Mouse (Mus musculus) testis, postnatal 14 days (tissue): ENCODE results near the gene Bpifa5.
"Not testable (repeated sequence)": the region's sequence is repeated elsewhere in the genome, so short reads cannot be mapped to it uniquely, and the experiment has no call there.

Source experiments
- DNase-seq: peaks from one replicate; pipeline ENCODE4 v3.0.0; 2021; ENCODE audit warnings: low spot score

Gene Bpifa5

DNA sequence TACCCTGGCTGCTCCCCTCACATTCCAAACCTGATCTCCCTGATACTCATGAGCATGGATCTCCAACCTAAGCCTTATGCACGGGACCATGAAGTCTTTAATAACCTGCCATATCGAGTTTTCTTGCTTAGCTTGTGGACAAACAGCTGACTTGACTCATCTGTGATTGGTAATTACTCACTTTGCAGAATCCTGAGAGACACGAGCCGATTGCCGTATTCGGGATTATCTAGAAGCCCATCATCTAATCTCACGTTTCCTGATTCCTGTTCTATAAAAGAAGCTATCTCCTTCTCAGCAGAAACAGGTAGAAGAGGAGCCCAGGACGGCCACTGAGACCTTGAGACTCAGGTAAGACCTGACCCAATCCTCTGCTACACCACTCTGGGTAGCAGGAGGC lies at the start of gene Bpifa5:
TSS of gene Bpifa5 (plus strand) at position 301 of the 400 bp plus-strand sequence.
- no peak for DNase-seq

DNA sequence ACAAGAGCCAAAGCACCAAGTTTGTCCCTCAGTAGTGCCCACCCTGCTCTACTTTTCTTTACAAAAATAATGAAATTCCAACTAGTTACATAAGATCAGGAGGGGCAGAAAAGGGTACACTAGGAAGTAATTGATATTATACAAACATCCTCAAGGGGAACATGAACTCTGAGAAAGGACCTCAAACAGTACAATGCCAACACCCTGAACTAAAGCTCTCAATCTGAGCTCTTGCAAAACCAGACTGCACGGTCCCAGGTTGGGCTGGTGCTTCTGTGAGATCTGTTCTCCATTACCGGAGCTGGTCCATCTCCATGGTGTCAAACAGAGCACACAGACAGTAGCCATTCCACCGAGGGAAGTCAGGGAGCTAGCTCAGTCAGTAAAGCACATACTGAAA lies 45.0 kb upstream of the Bpifa5 start:
- DNase-seq = no peak

DNA sequence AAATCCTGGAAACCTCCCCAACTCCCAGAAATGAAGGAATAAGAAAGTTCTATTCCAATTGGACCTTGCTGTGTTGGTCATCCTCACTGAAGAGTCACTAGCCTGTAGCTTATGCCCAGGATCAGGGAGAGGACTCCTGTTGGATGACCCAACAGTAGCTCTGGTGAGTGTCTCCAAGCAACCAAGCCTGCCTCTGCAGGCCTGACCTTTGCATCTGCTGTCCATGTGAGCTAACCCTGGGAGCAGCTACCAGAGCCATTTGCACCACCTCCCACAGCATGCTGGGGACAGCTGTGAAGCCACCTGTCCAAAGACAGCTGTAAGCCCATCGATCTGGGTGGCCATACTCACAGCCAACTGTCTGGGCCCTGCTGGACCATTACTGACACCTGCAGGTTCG lies 32.3 kb upstream of the Bpifa5 start, which contains the start of gene Bpifa3:
TSS of gene Bpifa3 (plus strand) at position 217 of the 400 bp plus-strand sequence.
- no peak for DNase-seq

DNA sequence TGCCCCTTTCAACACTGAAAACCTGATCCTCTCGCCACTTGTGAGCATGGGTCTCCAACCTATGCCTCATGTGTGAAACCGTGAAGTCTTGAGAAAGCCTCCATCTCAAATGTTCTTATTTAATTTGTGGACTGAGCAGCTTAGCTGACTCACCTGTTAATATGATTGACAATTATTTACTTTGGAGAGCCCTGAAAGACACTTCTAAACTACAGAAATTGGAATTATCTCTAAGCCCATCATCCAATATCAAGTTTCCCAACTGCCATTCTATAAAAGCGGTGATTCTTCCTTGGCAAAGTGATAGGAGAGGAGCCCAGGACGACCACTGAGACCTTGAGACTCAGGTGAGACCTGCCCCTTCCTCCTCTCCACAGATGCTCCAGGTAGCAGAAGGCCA lies 19.8 kb upstream of the Bpifa5 start, which contains the start of gene Bpifa1:
TSS of gene Bpifa1 (plus strand) at position 301 of the 400 bp plus-strand sequence.
- no peak for DNase-seq

DNA sequence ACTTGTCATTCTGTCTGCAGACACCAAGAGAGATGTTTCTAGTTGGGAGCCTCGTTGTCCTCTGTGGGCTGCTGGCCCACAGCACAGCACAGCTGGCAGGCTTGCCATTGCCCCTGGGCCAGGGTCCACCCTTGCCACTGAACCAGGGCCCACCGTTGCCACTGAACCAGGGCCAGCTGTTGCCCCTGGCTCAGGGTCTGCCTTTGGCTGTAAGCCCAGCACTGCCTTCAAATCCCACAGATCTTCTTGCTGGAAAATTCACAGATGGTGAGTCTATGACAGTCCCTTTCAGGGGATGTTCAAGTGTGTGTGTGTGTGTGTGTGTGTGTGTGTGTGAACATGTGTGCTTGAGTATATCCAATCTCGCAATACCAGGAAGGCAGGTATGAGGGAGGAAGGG lies 18.7 kb upstream of the Bpifa5 start:
- no peak for DNase-seq

DNA sequence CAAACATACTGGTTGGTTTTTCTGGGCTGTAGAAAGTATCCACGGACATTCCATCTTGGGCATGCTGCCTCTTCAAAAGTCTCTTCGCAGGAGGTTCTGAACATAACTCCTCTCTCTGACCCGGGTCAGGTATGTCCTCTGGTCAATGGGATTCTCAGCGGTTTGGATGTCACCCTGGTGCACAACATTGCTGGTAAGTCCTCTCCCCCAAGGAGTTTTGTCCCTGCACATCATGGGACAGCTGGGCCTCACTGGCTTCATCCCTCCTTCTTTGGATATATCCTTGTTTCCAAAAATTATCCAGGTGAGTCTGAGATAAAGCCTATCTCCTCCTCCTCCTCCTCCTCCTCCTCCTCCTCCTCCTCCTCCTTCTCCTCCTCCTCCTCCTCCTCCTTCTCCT lies 14.9 kb upstream of the Bpifa5 start:
- no peak for DNase-seq

DNA sequence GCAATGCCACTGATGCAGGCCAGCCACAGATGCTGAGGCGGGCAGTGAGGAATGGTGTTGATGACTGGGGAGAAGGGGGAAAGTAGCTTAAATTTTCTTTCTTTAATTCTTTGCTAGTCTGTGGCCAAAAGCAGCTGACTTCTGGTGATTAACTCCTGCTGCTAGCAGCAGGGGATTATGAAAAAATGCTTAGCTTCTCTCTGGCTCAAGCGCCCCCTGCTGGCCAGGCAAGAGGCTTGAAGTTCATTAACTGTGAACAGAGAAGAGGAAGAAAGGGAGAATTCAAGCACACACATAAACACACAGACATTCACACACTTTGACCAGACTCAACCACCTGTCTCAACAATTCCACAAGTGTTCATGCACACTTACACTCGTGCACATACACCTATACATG lies 4.0 kb upstream of the Bpifa5 start:
- no peak for DNase-seq

DNA sequence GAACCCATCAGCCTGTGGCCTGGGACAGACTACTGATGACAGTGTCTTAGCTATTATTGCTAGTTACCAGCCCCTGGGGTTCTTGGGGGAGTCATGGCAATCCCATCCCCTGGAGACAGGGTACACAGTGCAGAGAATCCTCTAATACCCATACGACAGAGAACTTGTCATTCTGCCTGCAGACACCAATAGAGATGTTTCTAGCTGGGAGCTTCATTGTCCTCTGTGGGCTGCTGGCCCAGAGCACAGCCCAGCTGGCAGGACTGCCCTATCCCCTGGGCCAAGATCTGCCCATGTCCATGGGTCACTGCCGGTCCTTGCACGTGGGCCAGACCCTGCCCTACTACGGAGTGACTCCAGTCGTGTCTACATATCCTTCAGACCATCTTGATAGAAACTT lies 899 bp downstream of the Bpifa5 start:
- DNase-seq = no peak

DNA sequence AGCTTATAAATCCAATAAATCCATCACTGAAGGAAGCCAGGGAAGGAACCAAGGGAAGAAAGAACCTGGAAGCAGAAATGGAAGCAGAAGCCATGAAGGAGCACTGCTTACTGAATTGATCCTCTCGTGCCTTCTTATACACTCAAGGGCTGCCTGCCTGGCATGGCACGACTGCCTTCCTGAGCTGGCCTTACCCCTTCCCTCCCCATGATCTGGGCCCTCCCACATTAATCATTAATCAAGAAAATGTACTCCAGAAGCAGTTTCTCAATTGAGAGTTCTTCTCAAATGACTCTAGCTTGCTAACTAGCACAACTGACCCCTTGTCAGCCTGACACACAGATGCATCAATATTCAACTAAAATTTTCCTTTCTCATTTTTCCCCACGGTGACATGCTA lies 6.8 kb downstream of the Bpifa5 start:
- DNase-seq = no peak

DNA sequence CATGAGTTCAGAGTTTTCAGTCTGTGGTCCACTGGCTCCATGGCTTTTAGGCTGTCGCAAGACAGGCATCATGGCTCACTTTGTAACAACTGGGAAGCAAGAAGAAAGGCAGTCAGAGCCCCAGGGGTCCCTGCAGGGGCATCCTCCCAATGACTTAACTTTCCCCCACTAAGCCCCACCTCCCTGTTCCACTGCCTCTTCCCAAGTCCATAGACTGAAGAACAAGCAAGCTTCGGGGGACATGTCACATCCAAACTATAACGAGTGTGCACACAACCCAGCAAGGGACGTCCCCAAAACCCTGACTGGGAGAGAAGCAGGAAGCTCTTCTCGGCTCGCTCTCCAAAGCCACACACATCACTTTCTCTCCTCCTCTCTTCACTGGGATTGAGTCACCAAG lies 9.2 kb downstream of the Bpifa5 start:
- no peak for DNase-seq

DNA sequence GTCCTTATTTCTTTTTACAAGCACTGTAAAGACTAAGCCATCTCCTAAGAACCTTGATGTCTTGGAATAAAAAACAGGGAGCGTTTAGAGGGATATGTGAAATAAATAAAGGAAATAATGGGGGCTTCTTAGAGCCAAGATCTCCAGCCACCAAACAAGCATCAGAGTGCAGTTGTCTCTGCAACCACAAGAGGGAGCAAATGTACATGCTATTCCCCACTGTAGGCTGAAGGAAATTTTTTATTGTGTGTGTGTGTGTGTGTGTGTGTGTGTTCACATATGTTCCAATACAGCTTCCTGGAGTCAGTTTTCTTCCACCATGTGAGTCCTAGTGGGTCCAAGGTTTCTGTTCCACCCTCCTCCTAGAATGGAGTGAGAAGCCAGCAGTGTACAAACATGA lies 10.9 kb downstream of the Bpifa5 start:
- DNase-seq = no peak

DNA sequence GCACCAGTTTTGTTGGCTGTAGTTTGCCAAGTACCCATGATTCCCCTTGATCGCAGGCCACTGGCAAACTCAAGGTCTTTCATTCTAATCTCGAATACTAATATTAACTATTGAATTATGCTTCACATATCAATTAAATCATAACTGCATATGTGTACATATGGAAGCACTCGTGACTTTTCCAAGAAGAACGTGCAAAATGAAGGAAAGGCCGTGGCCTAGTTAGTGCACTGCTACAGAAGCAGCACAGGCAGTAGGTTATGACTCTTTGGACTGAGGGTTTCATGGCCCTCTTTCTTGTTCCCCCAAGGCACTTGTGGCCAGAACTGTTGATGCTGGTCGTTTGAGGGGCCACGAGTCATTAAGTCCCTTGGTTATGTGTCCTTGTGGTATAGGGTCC lies 19.5 kb downstream of the Bpifa5 start:
- DNase-seq = not testable (repeated sequence)

DNA sequence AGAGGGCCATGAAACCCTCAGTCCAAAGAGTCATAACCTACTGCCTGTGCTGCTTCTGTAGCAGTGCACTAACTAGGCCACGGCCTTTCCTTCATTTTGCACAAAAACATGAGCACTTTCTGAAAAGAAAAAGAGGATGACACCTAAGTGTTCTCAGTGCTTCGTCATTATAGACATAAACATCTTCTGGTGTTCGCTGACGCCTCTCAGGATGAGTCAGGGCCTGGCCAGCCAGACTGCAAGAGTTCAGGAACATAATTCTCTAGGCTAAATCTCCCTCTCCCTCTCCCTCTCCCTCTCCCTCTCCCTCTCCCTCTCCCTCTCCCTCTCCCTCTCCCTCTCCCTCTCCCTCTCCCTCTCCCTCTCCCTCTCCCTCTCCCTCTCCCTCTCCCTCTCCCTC lies 20.7 kb downstream of the Bpifa5 start:
- not testable (repeated sequence) for DNase-seq

DNA sequence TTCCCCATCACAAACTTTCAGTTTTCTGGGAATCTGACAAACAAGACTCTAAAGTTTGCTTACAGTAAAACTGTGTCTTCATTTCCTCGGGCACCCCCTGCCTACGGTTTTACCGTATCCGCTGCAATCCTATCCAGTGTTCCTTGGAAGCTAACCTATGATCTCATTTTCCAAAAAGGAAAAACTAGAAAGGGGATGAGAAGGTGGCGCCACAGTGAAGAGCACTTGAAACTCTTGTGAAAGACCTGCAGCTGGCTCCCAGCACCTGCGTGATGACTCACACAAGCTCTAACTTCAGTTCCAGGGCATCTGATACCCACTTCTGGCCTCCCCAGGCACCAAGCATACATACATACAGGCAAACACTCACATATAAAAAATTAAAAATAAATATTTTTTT lies 22.9 kb downstream of the Bpifa5 start:
- no peak for DNase-seq

DNA sequence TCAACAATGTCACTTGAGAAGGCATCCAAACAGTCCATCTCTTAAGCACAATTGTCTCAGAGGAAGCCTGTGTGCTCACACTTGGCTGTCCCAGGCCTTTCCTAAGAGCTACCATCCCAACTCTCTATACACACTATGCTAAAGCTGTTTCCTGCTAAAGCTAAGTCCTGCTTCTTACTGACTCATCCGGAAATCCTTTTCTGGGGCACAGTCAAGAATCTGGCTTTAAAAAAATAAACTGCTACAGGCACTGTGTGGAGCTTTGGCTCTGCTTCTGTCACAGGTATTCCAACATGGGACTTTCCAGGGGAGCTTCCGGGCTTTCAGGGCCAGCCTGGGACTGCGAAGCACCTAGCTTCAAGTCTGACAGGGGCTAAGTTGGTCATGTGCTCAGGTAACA lies 23.3 kb downstream of the Bpifa5 start:
- no peak for DNase-seq

DNA sequence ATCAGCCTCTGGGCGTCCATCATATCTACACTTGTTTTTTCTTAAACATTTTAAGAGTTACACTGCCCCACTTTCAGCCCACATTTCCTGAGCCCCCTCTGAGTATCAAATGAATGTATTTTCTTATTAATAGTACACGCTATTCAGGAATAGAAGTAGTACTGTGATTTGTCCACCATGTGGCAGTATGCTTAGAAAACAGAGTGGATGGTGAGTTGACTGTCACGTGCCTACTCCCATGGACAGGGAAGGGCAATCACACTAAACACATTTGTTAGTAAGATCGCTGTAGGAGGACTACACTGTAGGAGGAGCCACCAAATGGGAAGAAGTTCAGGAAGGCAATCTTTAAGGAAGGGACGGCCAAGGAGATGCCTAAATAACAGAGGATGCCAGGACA lies 25.1 kb downstream of the Bpifa5 start:
- no peak for DNase-seq

DNA sequence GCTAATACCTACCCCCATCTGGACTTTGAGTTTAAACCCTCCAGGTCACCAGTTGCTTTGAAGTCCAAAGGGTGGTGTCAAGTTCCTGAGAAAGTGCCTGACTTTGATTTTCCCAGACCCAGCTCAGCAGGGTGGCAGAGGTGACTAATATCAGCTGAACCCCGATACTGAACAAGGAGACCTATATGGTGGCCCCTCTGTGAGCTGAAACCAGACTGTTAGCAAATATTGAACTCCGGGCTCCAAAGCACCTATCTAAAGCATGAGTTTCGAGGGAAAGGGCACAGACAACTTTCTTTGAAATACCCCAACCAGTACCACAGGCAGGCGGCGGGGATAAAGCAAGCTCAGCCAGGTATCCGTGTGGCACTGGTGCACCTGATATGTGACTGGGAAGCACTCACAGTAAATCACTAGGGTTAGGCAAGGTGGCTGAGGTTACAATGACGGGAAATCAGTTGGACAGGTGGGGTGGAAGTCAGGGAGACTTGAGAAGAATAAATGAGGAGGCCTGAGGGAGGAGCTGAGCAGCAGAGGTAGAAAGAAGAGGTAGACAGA lies 27.5 kb downstream of the Bpifa5 start:
- DNase-seq = no peak

DNA sequence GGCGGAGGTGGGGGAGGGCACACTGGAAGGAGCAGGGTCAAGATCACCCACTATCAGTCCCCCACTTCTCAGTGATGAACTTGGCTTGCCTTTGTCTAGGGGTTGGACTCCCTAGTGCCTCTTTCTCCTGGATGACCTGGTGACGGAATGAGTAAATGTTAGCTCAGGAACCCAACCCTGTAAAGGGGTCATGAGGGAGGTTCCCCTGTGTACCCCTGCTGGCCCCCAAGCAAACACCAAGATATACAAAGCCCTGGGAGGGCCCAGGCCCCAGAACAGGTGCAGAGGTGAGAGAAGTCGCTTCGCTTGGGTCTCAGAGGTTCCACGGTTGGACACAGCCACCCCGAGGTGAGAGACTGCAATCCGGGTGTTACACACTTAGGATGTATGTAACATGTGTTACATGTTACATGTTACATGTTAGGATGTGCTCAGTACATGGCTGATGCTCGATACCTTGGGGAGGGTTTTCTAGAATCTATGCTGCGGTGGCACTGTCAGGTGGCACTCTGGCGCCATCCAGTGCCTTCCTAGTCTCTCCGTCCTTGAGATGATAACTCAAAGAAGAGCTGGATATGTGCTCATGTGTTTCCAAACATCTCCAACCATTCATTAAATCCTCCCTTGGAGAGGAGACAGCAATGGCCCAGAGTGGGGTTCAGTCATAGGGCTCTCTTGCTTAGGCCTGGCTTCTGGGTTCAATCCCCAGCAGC lies 28.3 kb downstream of the Bpifa5 start, which contains the start of gene Bpifb1:
TSS of gene Bpifb1 (plus strand) at position 273 of the 713 bp plus-strand sequence.
- no peak for DNase-seq

DNA sequence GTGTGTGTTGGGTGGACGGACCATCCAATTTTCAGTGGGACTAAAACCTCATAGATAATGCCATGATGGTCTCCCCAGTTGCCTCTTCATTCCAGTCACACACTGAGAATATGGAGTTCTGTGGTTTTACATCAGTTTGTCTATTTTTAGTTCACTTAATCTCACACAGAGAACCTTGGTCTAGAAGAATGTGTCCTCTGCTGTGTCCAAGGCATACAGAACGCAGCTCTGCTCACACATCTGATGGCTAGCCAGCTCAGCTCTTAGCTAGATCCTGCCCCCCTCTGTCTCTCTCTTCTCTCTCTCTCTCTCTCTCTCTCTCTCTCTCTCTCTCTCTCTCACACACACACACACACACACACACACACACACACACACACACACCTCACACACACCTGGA lies 29.7 kb downstream of the Bpifa5 start:
- DNase-seq = no peak

DNA sequence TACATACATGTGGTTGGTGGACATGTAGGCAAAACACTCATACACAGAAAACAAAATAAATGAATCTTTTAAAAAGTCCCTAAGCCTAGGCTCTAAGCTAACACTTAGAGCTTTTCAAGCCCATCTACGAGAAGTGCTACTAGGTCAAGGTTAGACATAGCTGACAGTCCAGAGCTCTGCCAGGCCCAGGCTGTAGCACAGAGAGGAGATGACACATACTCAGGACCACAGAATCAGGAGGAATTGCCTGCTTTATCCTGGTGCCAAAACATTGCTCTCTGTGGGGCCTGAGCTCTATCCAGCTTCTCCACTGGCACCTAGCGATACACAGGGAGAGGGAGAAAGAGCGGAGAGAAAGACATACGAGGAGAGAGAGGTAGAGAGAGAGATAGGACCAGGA lies 30.7 kb downstream of the Bpifa5 start:
- DNase-seq = no peak

DNA sequence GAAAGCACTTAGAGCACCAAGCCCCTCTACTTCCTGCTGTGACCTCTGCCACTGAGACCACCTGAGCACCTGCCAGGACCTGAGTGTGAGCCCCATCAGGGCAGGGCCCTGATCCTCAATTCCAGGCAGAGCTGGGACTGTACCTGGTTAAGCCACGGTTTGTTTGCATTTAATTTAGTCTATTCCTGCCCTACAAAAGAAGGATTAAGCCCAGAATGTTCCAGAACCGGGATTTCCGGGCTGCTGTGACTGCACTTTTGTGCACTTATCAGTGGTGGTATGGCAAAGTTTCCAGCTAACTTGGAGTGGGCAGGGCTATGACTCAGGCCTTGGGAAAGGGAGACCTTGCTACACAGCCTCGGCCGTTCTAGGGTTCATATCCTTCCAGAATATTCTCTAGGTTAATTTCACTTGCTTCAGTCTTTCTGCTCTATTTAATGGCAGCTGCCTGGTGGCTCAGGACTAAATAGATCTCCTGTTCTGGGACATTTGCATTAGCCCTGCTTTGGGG lies 31.6 kb downstream of the Bpifa5 start:
- DNase-seq = no peak

DNA sequence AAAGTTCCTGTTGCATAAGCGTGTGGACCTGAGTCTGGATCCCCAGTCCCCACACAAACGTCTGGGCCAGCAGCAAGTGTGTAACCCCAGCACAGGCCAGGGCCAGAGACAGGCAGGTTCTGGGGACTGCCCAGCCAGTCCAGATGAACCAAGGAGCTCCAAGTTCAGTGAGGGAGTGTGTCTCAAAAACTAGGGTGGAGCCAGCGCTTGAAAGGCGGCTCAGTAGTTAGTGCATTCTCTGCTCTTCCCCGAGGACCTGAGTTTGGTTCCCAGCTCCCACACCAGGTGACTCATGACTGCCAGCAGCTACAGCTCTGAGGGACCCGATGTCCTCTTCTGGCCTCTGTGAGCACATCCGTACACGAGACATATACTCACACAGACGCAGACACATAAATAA lies 34.6 kb downstream of the Bpifa5 start:
- no peak for DNase-seq

DNA sequence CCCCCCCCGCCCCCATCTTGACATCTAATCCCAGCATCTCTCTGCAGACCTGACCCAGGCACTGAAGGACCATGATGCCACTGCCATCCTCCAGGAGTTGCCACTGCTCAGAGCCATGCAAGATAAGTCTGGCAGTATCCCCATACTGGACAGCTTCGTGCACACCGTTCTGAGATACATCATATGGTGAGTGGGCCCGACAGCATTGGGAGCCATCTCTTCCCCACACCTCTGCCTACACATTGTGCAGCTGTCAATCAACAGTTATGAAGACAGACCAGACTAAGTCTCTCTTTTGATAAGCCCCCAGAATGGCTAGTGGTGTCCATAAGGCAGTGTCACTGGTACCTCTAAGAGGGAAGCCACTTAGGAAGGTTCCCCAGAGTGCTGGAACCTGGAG lies 42.2 kb downstream of the Bpifa5 start:
- DNase-seq = no peak

DNA sequence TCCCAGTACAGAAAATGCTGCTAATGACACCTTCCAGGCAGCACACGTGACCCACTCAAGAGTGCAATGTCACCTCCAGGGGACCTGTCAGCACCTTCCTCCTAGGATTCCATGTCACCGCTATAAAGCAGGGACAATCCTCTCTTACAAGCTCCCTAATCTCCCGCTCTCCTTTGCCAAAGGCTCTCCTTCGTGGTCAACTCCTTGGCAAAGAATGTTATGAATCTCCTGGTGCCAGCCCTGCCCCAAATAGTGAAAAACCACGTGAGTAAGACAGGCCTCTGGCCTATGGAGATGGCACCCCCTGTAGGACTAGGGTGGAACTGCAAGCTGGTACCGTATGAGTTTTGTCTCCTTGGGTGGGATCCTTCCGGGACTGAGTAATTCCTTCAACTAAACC lies 44.5 kb downstream of the Bpifa5 start:
- peak; percentile 29 for DNase-seq
